Mouse (Mus musculus) stomach, postnatal 0 days (tissue): ENCODE measurements around the gene Rsph1. TPM values are rescaled to one million over a fixed set of nuclear protein-coding genes. Genes with fewer than 3 reads are reported as not detected.

Experiments
- ATAC-seq: fragments of 200-750 bp; cut with Nextera tagmentation; 2 replicates; pipeline ENCODE4 v1.8.0; 2017; ENCODE audit not compliant: low FRiP score, low TSS enrichment
- DNase-seq: peaks from one replicate; pipeline ENCODE4 v3.0.0-alpha.2; 2016; ENCODE audit warnings: low spot score
- H3K27ac ChIP-seq: fragments of 300-500 bp; sonication (generic); replicated peaks from 2 replicates; pipeline ENCODE4 v1.5.1; 2014; ENCODE audit warnings: mild to moderate bottlenecking, control low read depth
- H3K27me3 ChIP-seq: fragments of 300-500 bp; sonication (generic); 2 replicates; pipeline ENCODE4 v1.6.1; 2014; ENCODE audit warnings: low read length; ENCODE audit not compliant: control insufficient read depth, insufficient read depth
- H3K36me3 ChIP-seq: fragments of 300-500 bp; sonication (generic); 2 replicates; pipeline ENCODE4 v1.6.1; 2014; ENCODE audit warnings: low read length, mixed read lengths; ENCODE audit not compliant: control insufficient read depth, insufficient read depth
- H3K4me1 ChIP-seq: fragments of 300-500 bp; sonication (generic); replicated peaks from 2 replicates; pipeline ENCODE4 v1.6.1; 2014; ENCODE audit warnings: antibody characterized with exemption; ENCODE audit not compliant: control insufficient read depth, insufficient read depth
- H3K4me2 ChIP-seq: fragments of 300-500 bp; sonication (generic); replicated peaks from 2 replicates; pipeline ENCODE4 v1.6.1; 2014; ENCODE audit warnings: low read depth, mild to moderate bottlenecking, control low read depth, moderate library complexity
- H3K4me3 ChIP-seq: fragments of 300-500 bp; sonication (generic); 2 replicates; pipeline ENCODE4 v1.5.1; 2014; ENCODE audit warnings: low read depth, low read length, control low read depth
- H3K9ac ChIP-seq: fragments of 300-500 bp; sonication (generic); 2 replicates; pipeline ENCODE4 v1.6.1; 2014; ENCODE audit warnings: mild to moderate bottlenecking, low read length, control low read depth, mixed read lengths
- H3K9me3 ChIP-seq: fragments of 300-500 bp; sonication (generic); 2 replicates; pipeline ENCODE4 v1.6.1; 2016; ENCODE audit warnings: low read length; ENCODE audit not compliant: control insufficient read depth
- CTCF ChIP-seq: IDR thresholded peaks from 2 replicates; pipeline ENCODE4 v1.5.1; 2016; ENCODE audit warnings: antibody characterized with exemption, low read depth, mild to moderate bottlenecking, moderate library complexity
- EP300 ChIP-seq: optimal IDR thresholded peaks from 2 replicates; pipeline ENCODE3; 2016; ENCODE audit warnings: antibody characterized with exemption
- WGBS: fragments of 180-500 bp; shearing (Covaris S2); extraction: QIAGEN DNeasy Blood & Tissue Kit; methylation state at CpG from one replicate; pipeline ENCODE4 v1.1.7; 2014; 5-methylcytosine and 5-hydroxymethylcytosine counted together
- polyA plus RNA-seq: library from polyadenylated mRNA; unstranded; fragments of >200 nt; fragmentation: Nextera tagmentation; extraction: Ambion mirVana; gene quantifications from 2 replicates; pipeline ENCODE4 v1.2.1, GENCODE M21; 2015

Gene Rsph1
- polyA plus RNA-seq, 1 experiment from 2014 or later, result 0.87 TPM

DNA sequence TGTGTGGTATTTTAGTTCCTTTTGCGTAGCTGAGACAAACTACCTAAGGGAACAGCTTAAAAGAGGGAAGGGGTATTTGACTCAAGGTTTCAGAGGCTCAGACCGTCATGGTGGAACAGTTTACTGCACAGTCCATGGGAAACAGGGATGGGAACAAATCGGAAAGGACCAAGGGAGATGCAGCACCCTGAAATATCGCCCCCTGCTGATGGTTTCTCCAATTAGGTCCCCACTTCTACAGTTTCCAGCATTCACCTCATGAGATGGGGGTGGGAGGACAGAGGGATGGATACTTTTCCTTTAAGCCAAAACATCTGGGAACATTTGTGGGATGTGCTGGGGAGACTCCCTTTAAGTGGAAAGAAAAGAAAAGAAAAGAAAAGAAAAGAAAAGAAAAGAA lies 17.4 kb downstream of the Rsph1 start:
- Histone ChIP-seq H3K9ac (no peak overlapping the region), H3K27ac (no peak overlapping the region), H3K4me1 (no peaks in the 10 kb centered on the region), H3K27me3 (no peaks in the 10 kb centered on the region), H3K4me3 (no peak overlapping the region), H3K9me3 (no peaks in the 10 kb centered on the region), H3K4me2 (no peak overlapping the region), H3K36me3 (no peaks in the 10 kb centered on the region)
- 63% methylated on average over 4 of the region's 4 CpGs for WGBS
- DNase-seq (no peak), ATAC-seq (no peak)
- no peak for TF ChIP-seq EP300
- TF ChIP-seq CTCF, result peak; percentile 52

DNA sequence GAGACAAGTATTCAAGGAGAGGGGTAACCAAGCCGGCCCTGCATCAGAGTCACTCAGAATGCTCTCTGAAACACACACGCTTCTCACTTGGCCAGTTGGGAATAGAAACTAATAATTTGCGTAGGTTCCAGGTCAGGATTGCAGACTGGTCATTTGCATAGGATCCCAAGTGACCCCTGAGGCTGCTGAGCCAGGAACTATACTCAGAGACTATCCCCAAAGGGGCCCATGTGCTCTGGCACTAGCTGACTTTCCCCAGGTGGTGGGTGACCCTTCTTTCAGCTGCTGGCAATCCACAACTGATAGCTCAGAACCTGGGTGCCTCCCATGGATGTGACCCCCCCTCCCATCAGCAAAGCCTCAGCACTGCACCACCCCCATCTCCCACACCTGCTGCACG lies 18.0 kb downstream of the Rsph1 start:
- no peaks in the 10 kb centered on the region for H3K9me3 ChIP-seq
- TF ChIP-seq CTCF, result no peak
- TF ChIP-seq EP300, result no peak
- no peaks in the 10 kb centered on the region for H3K36me3 ChIP-seq
- DNase-seq (no peak), ATAC-seq (no peak)
- no peaks in the 10 kb centered on the region for H3K27me3 ChIP-seq
- H3K27ac ChIP-seq, result no peak overlapping the region
- 84% methylated on average over 4 of the region's 4 CpGs for WGBS
- H3K4me2 ChIP-seq, result no peak overlapping the region
- no peak overlapping the region for H3K4me3 ChIP-seq
- no peaks in the 10 kb centered on the region for H3K4me1 ChIP-seq
- H3K9ac ChIP-seq, result no peak overlapping the region

DNA sequence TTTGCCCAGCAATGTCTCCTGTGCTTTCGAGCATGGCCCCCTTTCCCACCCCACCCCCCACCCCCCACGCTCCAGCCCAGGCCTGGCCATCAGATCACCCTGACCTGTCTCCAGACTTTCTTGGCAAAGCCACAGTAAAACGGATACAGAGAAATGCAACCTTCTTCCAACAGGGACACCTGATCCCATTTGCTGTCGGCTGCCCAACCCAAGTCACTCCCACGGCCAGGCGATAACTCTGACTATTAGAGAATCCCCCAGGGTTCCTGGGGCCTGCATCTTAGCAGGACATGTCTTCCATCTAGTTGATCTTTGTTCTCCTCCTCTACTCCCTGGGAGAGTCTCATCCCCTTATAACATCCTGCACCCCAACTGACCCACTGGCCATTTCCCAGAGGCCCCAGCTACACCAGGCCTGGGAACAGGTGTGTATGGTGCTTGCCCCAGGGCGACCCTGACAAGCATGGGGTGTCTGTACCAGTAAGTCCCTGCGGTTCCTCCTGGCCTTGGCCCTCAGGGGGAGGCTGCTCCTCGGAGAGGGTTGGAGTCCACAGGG lies 18.8 kb downstream of the Rsph1 start:
- H3K27me3 ChIP-seq, result no peaks in the 10 kb centered on the region
- H3K4me1 ChIP-seq, result no peaks in the 10 kb centered on the region
- no peak overlapping the region for H3K9ac ChIP-seq
- no peak overlapping the region for H3K4me3 ChIP-seq
- no peaks in the 10 kb centered on the region for H3K9me3 ChIP-seq
- no peak overlapping the region for H3K27ac ChIP-seq
- no peaks in the 10 kb centered on the region for H3K36me3 ChIP-seq
- no peak overlapping the region for H3K4me2 ChIP-seq
- TF ChIP-seq EP300 (no peak), CTCF (no peak)
- no peak for DNase-seq
- 85% methylated on average over 9 of the region's 9 CpGs for WGBS
- no peak for ATAC-seq

DNA sequence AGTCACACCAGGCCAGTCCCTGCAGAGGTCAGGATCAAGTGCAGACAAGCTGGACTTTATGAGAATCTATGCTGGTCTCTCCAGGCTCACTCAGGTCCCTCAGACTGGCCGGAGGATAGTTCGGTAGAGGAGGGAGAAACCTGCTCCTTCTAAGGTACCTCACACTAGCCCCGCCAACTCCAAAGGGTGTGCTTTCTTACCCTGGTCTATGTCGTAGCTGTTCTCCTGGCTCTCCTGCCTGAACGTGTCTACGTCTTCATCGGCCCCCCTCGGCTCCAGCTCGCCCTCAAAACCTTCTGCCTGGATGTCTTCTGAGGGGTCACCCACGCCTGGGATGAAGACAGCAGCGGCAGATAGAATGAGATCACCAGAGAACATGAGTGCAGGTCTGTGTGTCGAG lies 19.3 kb downstream of the Rsph1 start:
- Histone ChIP-seq H3K36me3 (no peaks in the 10 kb centered on the region), H3K27ac (no peak overlapping the region), H3K9me3 (no peaks in the 10 kb centered on the region), H3K9ac (no peak overlapping the region), H3K27me3 (no peaks in the 10 kb centered on the region), H3K4me2 (no peak overlapping the region), H3K4me1 (no peaks in the 10 kb centered on the region), H3K4me3 (no peak overlapping the region)
- no peak for TF ChIP-seq EP300
- no peak for DNase-seq
- no peak for ATAC-seq
- 90% methylated on average over 12 of the region's 12 CpGs for WGBS

DNA sequence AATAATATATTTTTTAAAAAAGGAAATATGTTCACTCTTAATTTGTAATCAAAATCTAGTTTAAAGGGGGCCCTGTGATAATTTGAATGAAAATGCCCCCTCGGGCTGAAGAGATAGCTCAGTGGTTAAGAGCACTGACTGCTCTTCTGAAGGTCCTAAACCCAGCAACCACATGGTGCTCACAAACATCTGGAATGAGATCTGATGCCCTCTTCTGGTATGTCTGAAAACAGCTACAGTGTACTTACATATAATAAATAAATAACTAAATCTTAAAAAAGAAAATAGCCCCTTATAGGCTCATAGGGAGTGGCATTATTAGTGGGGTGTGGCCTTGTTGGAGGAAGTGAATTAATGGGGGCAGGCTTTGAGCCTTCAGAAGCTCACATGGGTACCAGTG lies 20.0 kb downstream of the Rsph1 start:
- TF ChIP-seq EP300 (no peak), CTCF (peak; percentile 26)
- H3K4me3 ChIP-seq, result no peak overlapping the region
- no peak overlapping the region for H3K9ac ChIP-seq
- WGBS, result 84% methylated on average over 1 of the region's 1 CpGs
- H3K9me3 ChIP-seq, result no peaks in the 10 kb centered on the region
- DNase-seq (no peak), ATAC-seq (no peak)
- no peak overlapping the region for H3K27ac ChIP-seq
- no peak overlapping the region for H3K4me2 ChIP-seq
- no peaks in the 10 kb centered on the region for H3K4me1 ChIP-seq
- H3K36me3 ChIP-seq, result no peaks in the 10 kb centered on the region
- no peaks in the 10 kb centered on the region for H3K27me3 ChIP-seq

DNA sequence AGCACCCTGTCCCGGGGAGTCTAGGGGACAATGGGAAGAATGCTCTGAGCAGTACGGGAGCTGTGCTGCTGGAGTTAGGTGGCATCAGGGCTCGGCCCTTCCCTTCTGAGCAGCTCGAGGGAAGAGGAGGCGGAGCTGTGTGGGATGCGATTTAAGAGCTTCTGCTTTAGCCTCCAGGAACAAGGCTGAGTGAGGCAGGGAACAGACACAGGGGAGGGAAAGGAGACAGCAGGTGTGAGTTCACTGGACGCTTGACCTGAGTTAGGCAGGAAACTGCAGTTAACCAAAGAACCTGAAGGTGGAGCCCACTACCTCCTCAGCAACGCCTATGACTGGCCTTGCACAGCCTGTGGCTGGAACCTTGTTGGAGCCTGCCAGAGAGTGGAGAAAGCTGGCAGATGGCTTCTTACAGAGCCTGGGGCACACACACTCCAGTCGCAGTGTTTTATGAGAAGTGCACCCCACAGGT lies 22.7 kb downstream of the Rsph1 start:
- no peaks in the 10 kb centered on the region for H3K4me1 ChIP-seq
- no peaks in the 10 kb centered on the region for H3K27me3 ChIP-seq
- no peaks in the 10 kb centered on the region for H3K36me3 ChIP-seq
- H3K4me3 ChIP-seq, result no peak overlapping the region
- H3K4me2 ChIP-seq, result no peak overlapping the region
- no peak for TF ChIP-seq EP300
- peak; percentile 90 for TF ChIP-seq CTCF
- ATAC-seq (peak; percentile 76), DNase-seq (peak; percentile 77)
- 13% methylated on average over 6 of the region's 9 CpGs for WGBS
- no peaks in the 10 kb centered on the region for H3K9me3 ChIP-seq
- no peak overlapping the region for H3K9ac ChIP-seq
- no peak overlapping the region for H3K27ac ChIP-seq
